Mouse (Mus musculus) heart, adult 18-20 months (tissue): ENCODE measurements around the gene Gfod1. TPM values are rescaled to one million over a fixed set of nuclear protein-coding genes. Genes with fewer than 3 reads are reported as not detected.

Source experiments
- DNase-seq, 2 experiments: peaks; one replicate each; pipeline ENCODE4 v3.0.0; 2021 to 2022; ENCODE audit warnings: mixed read lengths in 1 of 2
- total RNA-seq, 2 experiments: library from RNA; stranded (reverse); gene quantifications; 2 replicates each; pipeline ENCODE4 v1.2.3; 2021

The Gfod1 gene
- total RNA-seq, 2 experiments from 2014 or later, result 32.3 to 34.3 TPM

GRCm38 (mm10) chr13:43200473-43200872, 103.5 kb downstream of the Gfod1 start:
- DNase-seq, result no peak

GRCm38 (mm10) chr13:43199749-43200148, 104.2 kb downstream of the Gfod1 start:
- peak in 1 of 2 experiments; percentile 51 for DNase-seq

- no peak for DNase-seq
Observed at GRCm38 (mm10) chr13:43199282-43199681, 104.7 kb downstream of the Gfod1 start.

- no peak for DNase-seq
Observed at GRCm38 (mm10) chr13:43197187-43197586, 106.8 kb downstream of the Gfod1 start.

GRCm38 (mm10) chr13:43196000-43196399, 108.0 kb downstream of the Gfod1 start:
- peak; percentile 72 to 75 for DNase-seq

GRCm38 (mm10) chr13:43193932-43194331, 110.0 kb downstream of the Gfod1 start:
- DNase-seq, result no peak

- no peak for DNase-seq
Observed at GRCm38 (mm10) chr13:43193266-43193665, 110.7 kb downstream of the Gfod1 start.

GRCm38 (mm10) chr13:43191741-43192192, 112.2 kb downstream of the Gfod1 start:
- DNase-seq, result peak; percentile 78 to 82

- DNase-seq, result peak; percentile 44 to 50
Observed at GRCm38 (mm10) chr13:43191290-43191689, 112.7 kb downstream of the Gfod1 start.

GRCm38 (mm10) chr13:43187736-43188135, 116.2 kb downstream of the Gfod1 start:
- DNase-seq, result no peak

- no peak for DNase-seq
Observed at GRCm38 (mm10) chr13:43183248-43184055, 120.5 kb downstream of the Gfod1 start.

GRCm38 (mm10) chr13:43182465-43183201, 121.3 kb downstream of the Gfod1 start:
- peak; percentile 71 to 95 for DNase-seq

- DNase-seq, result no peak
Observed at GRCm38 (mm10) chr13:43181104-43181503, 122.9 kb downstream of the Gfod1 start.

- DNase-seq, result no peak
Observed at GRCm38 (mm10) chr13:43177317-43177716, 126.7 kb downstream of the Gfod1 start.

GRCm38 (mm10) chr13:43176676-43177075, 127.3 kb downstream of the Gfod1 start:
- no peak for DNase-seq

GRCm38 (mm10) chr13:43173262-43173661, 130.7 kb downstream of the Gfod1 start:
- peak; percentile 79 to 89 for DNase-seq

- peak in 1 of 2 experiments; percentile 25 for DNase-seq
Observed at GRCm38 (mm10) chr13:43172036-43172713, 131.8 kb downstream of the Gfod1 start.

GRCm38 (mm10) chr13:43171020-43171710, 132.8 kb downstream of the Gfod1 start, which contains the start of gene Tbc1d7:
Gene Tbc1d7 (minus strand): TSS chr13:43171501.
- DNase-seq, result peak; percentile 98 to 99

GRCm38 (mm10) chr13:43167721-43168120, 136.3 kb downstream of the Gfod1 start:
- no peak for DNase-seq

GRCm38 (mm10) chr13:43159429-43159828, 144.5 kb downstream of the Gfod1 start:
- DNase-seq, result peak; percentile 36 to 47

GRCm38 (mm10) chr13:43158281-43158680, 145.7 kb downstream of the Gfod1 start:
- DNase-seq, result no peak

GRCm38 (mm10) chr13:43157370-43157769, 146.6 kb downstream of the Gfod1 start:
- no peak for DNase-seq
